Mouse (Mus musculus) MEL (cell line): ENCODE measurements at regions not wholly inside any gene's neighbourhood (a gene's known extent, or its start where the extent isn't known, plus 50 kb on each side); places are given as distances from the start of the nearest gene placed in this dataset.

Experiments used
- BHLHE40 ChIP-seq: IDR thresholded peaks from 2 replicates; pipeline ENCODE4 v1.6.1; 2012; ENCODE audit warnings: low read depth, mild to moderate bottlenecking, inconsistent platforms, low read length, improper control_type of control experiment, borderline replicate concordance
- CHD2 ChIP-seq: IDR thresholded peaks from 2 replicates; pipeline ENCODE4 v1.6.1; 2011; ENCODE audit warnings: low read length, improper control_type of control experiment
- CTCF ChIP-seq, 3 experiments: IDR thresholded peaks in 2 of 3; conservative IDR thresholded peaks in 1 of 3; 2 replicates each; pipeline ENCODE4 v1.5.1; 2011 to 2012; ENCODE audit warnings: low read length in 3 of 3, low read depth in 2 of 3, mild to moderate bottlenecking in 2 of 3, improper control_type of control experiment in 1 of 3, inconsistent platforms in 1 of 3, mixed read lengths in 1 of 3, moderate library complexity in 1 of 3; ENCODE audit not compliant: control insufficient read depth in 1 of 3, insufficient read depth in 1 of 3, poor library complexity in 1 of 3, severe bottlenecking in 1 of 3
- EP300 ChIP-seq, 2 experiments: IDR thresholded peaks; 2 replicates each; pipeline ENCODE4 v1.6.1; 2011; ENCODE audit warnings: improper control_type of control experiment in 2 of 2, low read length in 2 of 2, low read depth in 1 of 2, mild to moderate bottlenecking in 1 of 2
- GATA1 ChIP-seq: IDR thresholded peaks from 2 replicates; pipeline ENCODE4 v1.6.1; 2011; ENCODE audit warnings: low read depth, low read length, improper control_type of control experiment
- JUND ChIP-seq: IDR thresholded peaks from 2 replicates; pipeline ENCODE4 v1.6.1; 2011; ENCODE audit warnings: low read depth, mild to moderate bottlenecking, improper control_type of control experiment, low read length
- NRF1 ChIP-seq: IDR thresholded peaks from 2 replicates; pipeline ENCODE4 v1.6.1; 2014; ENCODE audit warnings: low read depth, mild to moderate bottlenecking, inconsistent platforms, low read length, improper control_type of control experiment, moderate library complexity; ENCODE audit not compliant: poor library complexity, insufficient read depth, severe bottlenecking
- POLR2A ChIP-seq, 2 experiments: IDR thresholded peaks; 2 replicates each; pipeline ENCODE4 v1.6.1; 2011 to 2012; ENCODE audit warnings: low read length in 2 of 2, mild to moderate bottlenecking in 2 of 2, control low read depth in 1 of 2, improper control_type of control experiment in 1 of 2, low read depth in 1 of 2, moderate library complexity in 1 of 2; ENCODE audit not compliant: control insufficient read depth in 1 of 2, insufficient read depth in 1 of 2, poor library complexity in 1 of 2
- POLR2AphosphoS2 ChIP-seq: IDR thresholded peaks from 2 replicates; pipeline ENCODE4 v1.6.1; 2011; ENCODE audit warnings: low read length, improper control_type of control experiment
- RCOR1 ChIP-seq: IDR thresholded peaks from 2 replicates; pipeline ENCODE4 v1.6.1; 2012; ENCODE audit warnings: low read depth, mild to moderate bottlenecking, inconsistent platforms, low read length, improper control_type of control experiment
- UBTF ChIP-seq: IDR thresholded peaks from 2 replicates; pipeline ENCODE4 v1.6.1; 2012; ENCODE audit warnings: low read depth, mild to moderate bottlenecking, inconsistent platforms, low read length, improper control_type of control experiment, moderate library complexity, borderline replicate concordance; ENCODE audit not compliant: insufficient read depth
- USF2 ChIP-seq, 2 experiments: IDR thresholded peaks; 2 replicates each; pipeline ENCODE4 v1.6.1; 2011 to 2012; ENCODE audit warnings: improper control_type of control experiment in 2 of 2, low read length in 2 of 2, borderline replicate concordance in 1 of 2, inconsistent platforms in 1 of 2, low read depth in 1 of 2, mild to moderate bottlenecking in 1 of 2; ENCODE audit not compliant: insufficient read depth in 1 of 2
- ZMIZ1 ChIP-seq: IDR thresholded peaks from 2 replicates; pipeline ENCODE4 v1.6.1; 2012; ENCODE audit warnings: low read depth, mild to moderate bottlenecking, inconsistent platforms, low read length, improper control_type of control experiment, moderate library complexity

- TF ChIP-seq CTCF (IDR thresholded peaks at IDR 0.05 in 2 of 3, conservative IDR thresholded peaks at IDR 0.05 in 1 of 3; ENCODE audit: control insufficient read depth in 1 of 3, insufficient read depth in 1 of 3, low read depth in 2 of 3, low read length in 3 of 3, poor library complexity in 1 of 3, severe bottlenecking in 1 of 3) (no peak), ZMIZ1 (no peak), UBTF (no peak), NRF1 (no peak), POLR2AphosphoS2 (no peak), GATA1 (no peak), CHD2 (no peak), POLR2A (IDR thresholded peaks at IDR 0.05; ENCODE audit: control insufficient read depth in 1 of 2, insufficient read depth in 1 of 2, low read depth in 1 of 2, low read length in 2 of 2, poor library complexity in 1 of 2) (no peak), EP300 (IDR thresholded peaks at IDR 0.05; ENCODE audit: low read depth in 1 of 2, low read length in 2 of 2) (no peak), BHLHE40 (no peak), USF2 (IDR thresholded peaks at IDR 0.05; ENCODE audit: borderline replicate concordance in 1 of 2, insufficient read depth in 1 of 2, low read depth in 1 of 2, low read length in 2 of 2) (no peak), RCOR1 (no peak), JUND (no peak)
These were observed 92.9 kb upstream of the Fam83b start for GRCm38 (mm10) chr9:76659798-76660197.
